Mouse (Mus musculus) lung, postnatal 36 days (tissue): ENCODE results near the gene Srarp.

Source experiments
- DNase-seq: peaks from one replicate; pipeline ENCODE4 v3.0.0; 2022; ENCODE audit warnings: mixed read lengths

The Srarp gene

DNA sequence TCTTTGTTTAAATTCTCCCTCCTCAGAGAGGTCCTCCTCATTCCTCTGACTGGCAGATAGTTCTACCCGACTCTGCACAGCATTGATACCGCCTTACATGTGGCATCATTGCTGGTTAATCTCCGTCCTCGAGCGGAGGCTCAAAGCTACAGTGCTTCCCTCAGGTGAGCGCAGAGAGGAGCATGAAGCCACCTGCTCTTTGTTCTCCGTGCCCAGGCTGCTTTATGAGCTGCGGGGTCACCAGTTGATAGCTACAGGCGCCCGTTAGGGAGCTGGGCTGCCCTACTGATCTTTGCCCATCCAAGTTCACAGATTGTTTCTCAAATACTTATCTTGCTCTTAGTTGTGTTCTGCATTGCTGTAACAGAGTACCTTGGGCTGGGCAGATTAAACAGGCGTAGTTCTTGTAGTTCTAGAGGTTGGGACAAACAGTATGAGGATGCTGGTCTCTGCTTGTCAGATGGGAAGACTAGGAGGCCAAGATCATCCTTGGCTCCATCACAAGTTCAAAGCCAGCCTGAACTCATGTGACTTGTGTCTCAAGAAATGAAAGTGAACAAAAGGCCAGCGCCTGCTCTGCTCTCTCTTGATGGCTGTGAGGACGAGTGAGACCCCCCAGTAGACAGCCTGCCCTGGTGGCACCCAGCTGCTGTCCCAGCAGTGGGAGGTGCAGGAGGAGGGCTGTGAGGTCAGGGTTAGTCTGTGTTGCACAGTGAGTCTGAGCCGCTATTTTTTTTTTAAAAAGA is 20.5 kb upstream of the Srarp start:
- DNase-seq = no peak

DNA sequence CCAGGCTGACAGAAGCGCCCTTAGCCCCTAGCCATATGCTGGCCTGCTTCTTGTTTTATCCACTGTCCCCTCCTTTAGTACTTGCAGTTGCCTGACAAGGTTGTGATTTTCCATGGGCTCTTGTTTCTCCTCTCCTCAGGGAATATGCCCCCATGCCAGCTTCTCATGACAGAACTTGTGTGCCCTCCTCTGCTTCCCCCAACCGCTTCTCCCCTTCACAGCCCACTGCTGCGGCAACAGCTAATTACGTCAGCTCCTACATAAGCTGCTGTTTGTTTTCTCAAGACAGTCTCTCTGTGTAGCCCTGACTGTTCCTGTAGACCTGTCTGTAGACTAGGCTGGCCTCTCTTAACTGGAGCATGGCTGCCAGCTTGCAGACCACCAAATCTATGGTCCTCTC is 19.6 kb upstream of the Srarp start:
- no peak for DNase-seq

- DNase-seq = no peak
Measured at GRCm38 (mm10) chr4:141454581-141455350, 18.9 kb upstream of the Srarp start.

GRCm38 (mm10) chr4:141451916-141452450 is 16.1 kb upstream of the Srarp start:
- DNase-seq = no peak

DNA sequence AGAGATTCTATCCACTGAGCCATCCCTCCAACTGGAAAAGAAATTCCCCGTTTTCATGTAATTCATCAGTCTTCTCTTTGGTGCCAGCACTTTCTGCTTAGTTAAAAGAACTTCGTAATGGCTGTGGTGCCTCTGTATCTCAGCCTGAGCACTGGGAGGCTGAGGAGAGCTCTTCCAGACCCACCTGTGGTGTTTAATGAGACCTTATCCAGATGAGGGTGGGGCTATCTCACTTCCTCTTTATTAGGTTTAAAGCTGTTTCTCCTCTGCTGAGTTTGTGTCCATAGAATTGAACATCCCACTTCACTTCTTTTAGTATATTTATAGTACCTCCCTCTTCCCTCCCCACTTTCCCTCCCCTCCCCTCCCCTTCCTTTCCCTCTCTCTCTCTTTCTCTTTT is 15.3 kb upstream of the Srarp start:
- no peak for DNase-seq

DNA sequence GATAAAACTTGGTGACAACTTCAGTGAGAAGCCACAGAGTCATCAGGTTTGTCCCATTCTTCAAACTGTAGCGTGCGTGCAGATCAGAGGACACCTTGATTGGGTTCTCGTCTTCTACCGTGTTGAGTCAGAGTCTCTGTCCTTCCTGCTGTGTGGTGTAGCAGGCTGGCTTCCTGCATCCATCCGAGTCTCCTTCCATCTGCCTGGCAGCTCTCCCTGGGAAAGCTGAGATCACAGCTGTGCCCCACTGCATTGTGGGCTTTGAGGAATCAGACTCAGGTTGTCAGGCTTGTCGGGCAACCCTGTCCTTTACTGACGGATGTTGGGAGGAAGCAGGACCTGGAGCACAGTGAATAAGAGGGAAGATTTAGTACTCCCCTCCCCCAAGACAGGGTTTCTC is 10.3 kb upstream of the Srarp start:
- no peak for DNase-seq

DNA sequence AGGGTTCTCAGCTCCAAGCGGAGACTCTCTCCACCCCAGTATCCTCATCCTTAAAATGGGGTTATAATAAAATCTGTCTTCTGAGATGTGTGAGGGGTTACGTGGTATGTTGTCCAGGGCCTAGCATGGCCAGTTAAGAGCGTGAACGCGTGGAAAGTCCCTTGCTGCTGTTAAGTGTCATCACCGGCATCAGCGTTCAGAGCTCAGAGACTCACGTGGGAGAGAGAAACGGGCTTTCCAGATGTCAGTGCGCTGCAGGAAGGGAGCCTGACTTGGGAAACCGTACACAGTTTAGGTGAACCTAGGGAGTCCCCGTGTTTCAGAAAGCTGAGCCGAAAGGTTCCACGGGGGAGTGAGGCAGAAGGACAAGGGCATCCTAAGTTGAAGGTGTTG is 9.4 kb upstream of the Srarp start:
- no peak for DNase-seq

GRCm38 (mm10) chr4:141444451-141445327 is 8.8 kb upstream of the Srarp start, which contains the start of gene Zbtb17:
TSS of gene Zbtb17 (plus strand) at chr4:141444654.
- DNase-seq = peak; percentile 91

GRCm38 (mm10) chr4:141443641-141444429 is 7.9 kb upstream of the Srarp start:
- DNase-seq = no peak

DNA sequence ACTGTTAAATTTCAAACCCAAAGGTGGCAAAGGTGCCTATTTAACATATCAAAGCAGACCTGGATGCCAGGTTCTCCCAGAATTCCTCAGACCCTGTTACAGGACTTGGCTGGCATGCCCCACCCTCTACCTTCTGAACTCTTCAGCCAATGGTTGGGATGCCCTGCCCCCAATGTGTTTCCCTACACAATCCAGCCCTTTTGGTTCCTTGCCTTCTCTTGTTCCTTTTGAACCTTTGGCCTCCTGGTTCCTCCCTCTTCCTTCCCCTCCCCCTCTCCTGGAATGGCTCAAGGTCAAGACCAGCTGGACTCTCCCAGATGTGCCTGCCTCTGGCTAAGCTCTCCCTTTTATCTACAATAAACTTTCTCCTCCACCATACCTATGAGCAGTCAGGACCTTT is 5.0 kb upstream of the Srarp start:
- no peak for DNase-seq

- DNase-seq = no peak
Measured at GRCm38 (mm10) chr4:141439083-141439803, 3.3 kb upstream of the Srarp start.

- DNase-seq = no peak
Measured at GRCm38 (mm10) chr4:141433191-141433590, 2.7 kb downstream of the Srarp start.

DNA sequence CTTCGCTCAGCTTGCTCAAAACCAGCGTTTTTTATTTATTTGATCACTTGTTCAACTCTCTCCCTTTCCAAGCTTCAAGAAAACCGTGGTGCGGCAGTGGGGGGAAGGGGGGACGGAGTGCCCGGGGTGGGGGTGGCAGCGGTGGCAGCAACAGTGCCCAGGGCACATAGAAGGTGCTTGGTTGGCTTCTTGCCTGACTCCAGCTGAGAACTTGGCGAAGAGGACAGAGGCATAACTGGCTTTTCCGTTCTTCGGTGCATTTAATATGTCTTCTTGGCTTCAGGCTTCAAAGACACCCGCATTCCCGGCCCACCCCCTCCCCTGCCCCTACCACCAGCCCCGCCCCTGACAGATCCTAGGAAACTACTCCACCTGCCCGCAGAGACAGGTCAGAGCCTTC is 3.2 kb downstream of the Srarp start:
- DNase-seq = no peak

- peak; percentile 85 for DNase-seq
Measured at GRCm38 (mm10) chr4:141430997-141431396, 4.9 kb downstream of the Srarp start.

- DNase-seq = peak; percentile 49
Measured at GRCm38 (mm10) chr4:141429847-141430246, 6.1 kb downstream of the Srarp start.

DNA sequence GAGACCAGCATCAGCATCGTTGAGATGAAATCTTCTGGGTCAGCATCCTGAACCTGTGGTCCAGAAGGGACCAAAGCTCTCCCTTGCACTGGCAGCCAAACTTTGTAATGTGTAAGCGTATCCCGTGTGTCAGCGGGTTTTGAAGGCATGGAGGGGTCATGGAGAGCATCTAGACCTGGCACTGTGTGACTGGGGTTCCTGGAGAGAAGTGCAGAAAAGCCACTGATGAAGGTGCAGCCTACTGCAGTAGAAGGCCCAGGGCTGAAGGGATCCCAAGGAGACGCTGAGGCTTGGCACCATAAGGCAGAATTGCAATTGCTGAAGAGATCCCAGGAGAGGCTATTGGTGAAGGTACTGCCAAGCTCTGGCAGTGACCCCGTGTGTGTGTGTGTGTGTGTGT is 6.5 kb downstream of the Srarp start:
- no peak for DNase-seq

DNA sequence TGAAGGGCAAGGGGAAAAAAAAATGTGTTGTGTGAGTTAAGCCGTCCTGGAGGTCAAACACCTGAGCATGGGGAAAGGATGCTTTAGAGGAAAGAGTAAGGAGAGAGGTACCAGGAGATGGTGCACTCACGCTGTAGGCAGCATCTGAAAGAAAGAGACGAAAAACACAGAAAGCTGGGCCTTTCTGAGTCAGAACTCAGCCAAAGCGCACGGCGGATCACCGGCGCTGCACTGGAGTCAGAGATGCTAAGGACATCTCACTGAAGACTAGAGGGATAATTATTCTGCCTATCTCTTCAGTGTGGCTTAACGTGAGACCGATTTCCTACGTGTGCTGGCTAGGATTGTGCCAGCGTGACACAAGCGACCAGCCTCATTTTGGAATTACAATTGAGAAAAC is 8.0 kb downstream of the Srarp start:
- no peak for DNase-seq

GRCm38 (mm10) chr4:141426796-141427745 is 8.8 kb downstream of the Srarp start:
- DNase-seq = no peak

DNA sequence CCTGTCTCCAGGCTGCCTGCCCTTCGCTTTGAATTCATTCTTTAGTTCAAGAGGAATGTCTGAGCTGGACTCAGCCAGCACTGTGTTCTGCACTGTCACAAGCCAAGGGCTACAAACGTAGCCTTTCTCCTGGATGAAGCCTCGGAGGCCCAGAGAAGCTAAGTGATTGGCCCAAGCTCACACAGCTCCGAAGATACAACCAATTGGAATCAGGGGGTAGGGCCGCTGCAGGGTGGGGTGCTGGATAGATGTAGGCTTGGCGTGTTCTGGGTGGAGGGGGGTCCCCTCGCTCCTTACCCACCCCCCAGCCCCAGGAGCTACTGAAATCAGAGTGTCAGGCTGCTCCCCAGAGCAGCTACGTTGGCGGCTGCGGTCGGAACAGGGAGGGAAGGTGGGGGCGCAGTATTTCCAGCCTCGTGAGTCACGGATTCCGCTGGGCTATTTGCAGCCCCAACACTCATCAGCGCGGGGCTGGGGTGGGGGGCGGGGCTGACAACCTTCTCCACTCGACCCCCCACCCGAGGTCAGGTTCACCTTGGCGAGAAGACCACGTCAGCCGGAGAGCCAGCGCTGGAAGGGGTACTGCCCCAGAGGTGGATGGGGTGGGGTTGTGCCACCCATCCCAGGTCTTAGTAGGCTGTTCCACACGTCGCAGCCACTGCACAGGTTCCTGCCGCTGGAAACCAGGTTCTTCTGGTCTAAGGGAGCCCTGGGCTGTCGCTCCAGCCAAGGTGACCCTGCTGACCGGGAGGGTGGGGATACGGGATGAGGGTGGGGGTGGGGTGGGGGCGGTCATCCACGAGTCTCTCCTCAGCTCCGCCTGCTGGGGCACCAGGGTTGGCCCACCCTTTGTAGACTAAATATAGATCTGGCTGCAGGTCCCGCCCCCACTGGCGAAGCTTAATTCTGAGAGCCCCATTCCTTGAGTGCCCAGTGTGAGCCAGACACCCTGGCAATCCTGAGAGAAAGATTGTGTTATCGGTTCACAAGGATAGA is 10.1 kb downstream of the Srarp start:
- peak; percentile 43 for DNase-seq
